In genomic region chr13:69460635-69461465, GRCm38 (mm10) we compare ENCODE assay signal across 9 mouse cellular contexts.
DNase-seq lines count a peak whose midpoint lies in the region; ATAC-seq and TF ChIP-seq lines count a peak whose summit lies in the region.
"Had no signal": no experiment of that assay in that cellular context is flagged by ENCODE, and none has a peak within 500 bp of the region (broad histone marks: within the 10 kb centered on the region; RNA-seq: fewer than 3 reads in every experiment).

No protein-coding gene starts in this region.

- no peak overlapping the region for H3K27ac ChIP-seq in liver, adult 2 months (replicated peaks; ENCODE audit: insufficient read depth, low read depth, low read length)
- H3K27ac ChIP-seq in liver, embryonic 12.5 days: no peak overlapping the region
- H3K27ac ChIP-seq in layer of hippocampus, adult 2 months: no peak overlapping the region
- H3K27ac ChIP-seq: liver, embryonic 13.5 days had no signal

- no peaks in the 10 kb centered on the region for H3K4me1 ChIP-seq in liver, adult 2 months (ENCODE audit: control insufficient read depth, insufficient read depth, low read length)
- H3K4me1 ChIP-seq in liver, embryonic 12.5 days: no peaks in the 10 kb centered on the region
- H3K4me1 ChIP-seq: liver, embryonic 13.5 days had no signal

- H3K4me2 ChIP-seq in liver, embryonic 12.5 days: no peak overlapping the region
- H3K4me2 ChIP-seq: liver, embryonic 13.5 days had no signal

- peak; percentile 72 for TF ChIP-seq CTCF in liver, adult 2 months (IDR thresholded peaks at IDR 0.05; ENCODE audit: low read depth, low read length)
- TF ChIP-seq CTCF in layer of hippocampus, adult 2 months (conservative IDR thresholded peaks at IDR 0.05): peak; percentile 89

- ATAC-seq in liver, embryonic 12.5 days: no peak
- ATAC-seq in hematopoietic stem cell, adult 5-6 weeks (replicated peaks in 1 of 2; ENCODE audit: insufficient read depth in 1 of 2, low FRiP score in 2 of 2, low TSS enrichment in 1 of 2, low read depth in 1 of 2, poor library complexity in 2 of 2, severe bottlenecking in 2 of 2): peak; percentile 19 to 40; a peak in 1 of 4 replicates

- no peaks in the 10 kb centered on the region for H3K36me3 ChIP-seq in liver, adult 2 months (ENCODE audit: control insufficient read depth, insufficient read depth, low read length)
- no peaks in the 10 kb centered on the region for H3K36me3 ChIP-seq in liver, embryonic 12.5 days
- H3K36me3 ChIP-seq: liver, embryonic 13.5 days had no signal

- TF ChIP-seq POLR2A in liver, adult 2 months (IDR thresholded peaks at IDR 0.05; ENCODE audit: extremely low read depth, insufficient read depth, low read length): no peak

- no peaks in the 10 kb centered on the region for H3K79me2 ChIP-seq in liver, adult 2 months (ENCODE audit: control insufficient read depth, insufficient read depth, low read length)

- H3K9ac ChIP-seq in liver, adult 2 months (ENCODE audit: low read depth, low read length): no peak overlapping the region
- no peak overlapping the region for H3K9ac ChIP-seq in liver, embryonic 12.5 days
- H3K9ac ChIP-seq: liver, embryonic 13.5 days had no signal

- 41% methylated on average over 17 of the region's 17 CpGs for WGBS in liver, adult 2 months
- 35% methylated on average over 17 of the region's 17 CpGs for WGBS in liver, embryonic 12.5 days (ENCODE audit: insufficient replicate concordance)

- DNase-seq in liver, adult 2 months (ENCODE audit: extremely low read depth, low read depth, low spot score): peak; percentile 17
- DNase-seq in embryo, embryonic 10.5 days (ENCODE audit: low spot score): peak; percentile 80
- DNase-seq in layer of hippocampus, adult 2 months (ENCODE audit: low spot score in 2 of 2): peak; percentile 67 to 83
- peak; percentile 80 for DNase-seq in lung, postnatal 10 days
- peak; percentile 78 to 82 for DNase-seq in right cerebral cortex, postnatal 10 days (ENCODE audit: low spot score in 2 of 2)
- no peak for DNase-seq in spleen, postnatal 36 days (ENCODE audit: low spot score in 2 of 2)

- H3K9me3 ChIP-seq in liver, embryonic 12.5 days (replicated peaks): no peaks in the 10 kb centered on the region
- H3K9me3 ChIP-seq: liver, embryonic 13.5 days had no signal

- H3K4me3 ChIP-seq in liver, adult 2 months (ENCODE audit: insufficient read depth, low read depth, low read length): no peak overlapping the region
- H3K4me3 ChIP-seq in liver, embryonic 12.5 days: no peak overlapping the region
- no peak overlapping the region for H3K4me3 ChIP-seq in layer of hippocampus, adult 2 months
- H3K4me3 ChIP-seq: liver, embryonic 13.5 days had no signal

- H3K27me3 ChIP-seq in liver, adult 2 months (ENCODE audit: control insufficient read depth, insufficient read depth, low read length): no peaks in the 10 kb centered on the region
- no peaks in the 10 kb centered on the region for H3K27me3 ChIP-seq in liver, embryonic 12.5 days (replicated peaks)
- H3K27me3 ChIP-seq: liver, embryonic 13.5 days had no signal

Comparison
In these comparisons a context has a peak if more than half of its experiments do, and no peak if none do; other contexts are left out.
1. DNase-seq: peak in liver, adult 2 months (single experiment), embryo, embryonic 10.5 days (single experiment), layer of hippocampus, adult 2 months (2 of 2), lung, postnatal 10 days (single experiment) and right cerebral cortex, postnatal 10 days (2 of 2); none in spleen, postnatal 36 days (0 of 2).